Mouse (Mus musculus) liver, embryonic 13.5 days (tissue): ENCODE results near the gene Slc9a8. TPM values are rescaled to one million over a fixed set of nuclear protein-coding genes. Genes with fewer than 3 reads are reported as not detected.
"Not testable (repeated sequence)": the region's sequence is repeated elsewhere in the genome, so short reads cannot be mapped to it uniquely, and the experiment has no call there.

Experiments
- ATAC-seq: fragments of 200-750 bp; cut with Nextera tagmentation; 2 replicates; pipeline ENCODE4 v1.8.0; 2017; ENCODE audit warnings: low read depth, mild to moderate bottlenecking, moderate number of reproducible peaks, moderate library complexity
- DNase-seq: peaks from one replicate; pipeline ENCODE4 v3.0.0; 2022
- H3K27ac ChIP-seq: fragments of 300-500 bp; sonication (generic); 2 replicates; pipeline ENCODE4 v1.5.1; 2015; ENCODE audit warnings: moderate library complexity, mild to moderate bottlenecking, inconsistent platforms
- H3K27me3 ChIP-seq: fragments of 300-500 bp; sonication (generic); 2 replicates; pipeline ENCODE4 v1.6.1; 2015; ENCODE audit warnings: mild to moderate bottlenecking, inconsistent platforms
- H3K36me3 ChIP-seq: fragments of 300-500 bp; sonication (generic); 2 replicates; pipeline ENCODE4 v1.6.1; 2015; ENCODE audit warnings: mild to moderate bottlenecking, inconsistent platforms
- H3K4me1 ChIP-seq: fragments of 300-500 bp; sonication (generic); replicated peaks from 2 replicates; pipeline ENCODE4 v1.6.1; 2015; ENCODE audit warnings: inconsistent platforms
- H3K4me2 ChIP-seq: fragments of 300-500 bp; sonication (generic); 2 replicates; pipeline ENCODE4 v1.6.1; 2015; ENCODE audit warnings: inconsistent platforms, mild to moderate bottlenecking, moderate library complexity
- H3K4me3 ChIP-seq: fragments of 300-500 bp; sonication (generic); replicated peaks from 2 replicates; pipeline ENCODE4 v1.5.1; 2015; ENCODE audit warnings: mild to moderate bottlenecking, inconsistent platforms
- H3K9ac ChIP-seq: fragments of 300-500 bp; sonication (generic); 2 replicates; pipeline ENCODE4 v1.6.1; 2015; ENCODE audit warnings: mild to moderate bottlenecking, inconsistent platforms
- H3K9me3 ChIP-seq: fragments of 300-500 bp; sonication (generic); replicated peaks from 2 replicates; pipeline ENCODE4 v1.6.1; 2016; ENCODE audit warnings: inconsistent platforms
- WGBS: fragments of 180-500 bp; shearing (Covaris S2); methylation state at CpG from one replicate; pipeline ENCODE4 v1.1.7; 2015; ENCODE audit not compliant: insufficient replicate concordance; 5-methylcytosine and 5-hydroxymethylcytosine counted together
- polyA plus RNA-seq: library from polyadenylated mRNA; unstranded; fragments of >200 nt; fragmentation: Nextera tagmentation; extraction: Ambion mirVana; gene quantifications from 2 replicates; pipeline ENCODE4 v1.2.1, GENCODE M21; 2015

Gene Slc9a8
- polyA plus RNA-seq, 1 experiment from 2014 or later: 12.0 TPM

GRCm38 (mm10) chr2:167383666-167384083 is 37.8 kb upstream of the Slc9a8 start:
- no peaks in the 10 kb centered on the region for H3K9me3 ChIP-seq
- H3K27me3 ChIP-seq: no peaks in the 10 kb centered on the region
- no peak overlapping the region for H3K27ac ChIP-seq
- no peaks in the 10 kb centered on the region for H3K36me3 ChIP-seq
- WGBS: 49% methylated on average over 13 of the region's 13 CpGs
- ATAC-seq (no peak), DNase-seq (no peak)
- H3K4me2 ChIP-seq: no peak overlapping the region
- H3K4me3 ChIP-seq: no peak overlapping the region
- H3K4me1 ChIP-seq: peaks cover 15% of the 10 kb centered on the region; the same call in 1 of the 2 replicates
- H3K9ac ChIP-seq: no peak overlapping the region

DNA sequence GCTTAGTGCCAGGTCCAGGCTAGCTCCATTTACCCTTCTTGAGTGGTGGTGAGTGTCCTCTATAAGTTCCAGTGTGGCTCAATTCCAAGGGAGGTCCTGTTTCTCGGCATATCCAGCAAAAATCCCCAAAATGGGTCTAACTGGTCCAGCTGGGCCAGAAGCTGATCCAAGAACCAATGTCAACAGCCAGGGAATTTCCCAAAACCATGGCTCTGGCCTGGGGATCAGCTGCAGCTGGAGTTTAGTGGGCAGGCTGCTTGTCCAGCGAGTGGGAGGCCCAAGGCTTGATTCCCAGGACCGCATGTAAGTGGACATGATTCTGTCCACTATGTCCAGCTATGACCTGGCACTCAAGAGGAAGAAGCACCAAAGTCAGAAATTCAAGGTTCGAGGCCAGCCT is 35.1 kb upstream of the Slc9a8 start:
- Histone ChIP-seq H3K9me3 (no peaks in the 10 kb centered on the region), H3K36me3 (no peaks in the 10 kb centered on the region), H3K27ac (no peak overlapping the region), H3K9ac (no peak overlapping the region), H3K4me2 (no peak overlapping the region), H3K4me3 (no peak overlapping the region), H3K27me3 (no peaks in the 10 kb centered on the region), H3K4me1 (peaks cover 8% of the 10 kb centered on the region; the same call in 1 of the 2 replicates)
- ATAC-seq: no peak
- 54% methylated on average over 4 of the region's 4 CpGs for WGBS
- no peak for DNase-seq

- Histone ChIP-seq H3K9me3 (no peaks in the 10 kb centered on the region), H3K4me2 (no peak overlapping the region), H3K27ac (no peak overlapping the region), H3K27me3 (no peaks in the 10 kb centered on the region), H3K9ac (no peak overlapping the region), H3K4me3 (no peak overlapping the region), H3K4me1 (peaks cover 3% of the 10 kb centered on the region; the same call in 1 of the 2 replicates), H3K36me3 (no peaks in the 10 kb centered on the region)
- DNase-seq: no peak
- ATAC-seq: no peak
- 77% methylated on average over 6 of the region's 6 CpGs for WGBS
Observed at GRCm38 (mm10) chr2:167386998-167387397, 34.5 kb upstream of the Slc9a8 start.

DNA sequence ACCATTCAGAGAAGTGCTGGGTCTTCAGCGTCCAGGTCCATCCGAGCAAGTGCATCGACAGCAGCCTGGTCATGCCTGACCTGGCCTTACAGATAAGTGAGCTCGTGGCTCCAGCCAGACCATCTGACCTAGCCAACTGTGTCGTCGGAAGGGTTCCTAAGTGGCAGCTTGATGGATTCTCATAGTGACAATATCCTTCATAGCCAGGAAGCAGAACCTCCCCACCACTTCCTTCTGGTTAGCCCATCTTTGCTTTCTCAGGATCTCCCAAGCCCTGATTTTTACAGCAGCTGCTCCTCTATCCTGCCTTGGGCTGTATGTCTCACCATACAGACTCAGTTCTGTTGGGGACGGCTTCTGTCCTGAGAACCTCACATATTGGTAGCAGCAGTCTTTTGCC is 27.1 kb upstream of the Slc9a8 start:
- Histone ChIP-seq H3K27me3 (no peaks in the 10 kb centered on the region), H3K4me2 (no peak overlapping the region), H3K9me3 (no peaks in the 10 kb centered on the region), H3K4me3 (no peak overlapping the region), H3K36me3 (no peaks in the 10 kb centered on the region), H3K4me1 (no peaks in the 10 kb centered on the region), H3K9ac (no peak overlapping the region), H3K27ac (no peak overlapping the region)
- no peak for ATAC-seq
- WGBS: 10% methylated on average over 7 of the region's 7 CpGs
- no peak for DNase-seq

GRCm38 (mm10) chr2:167396420-167396819 is 25.1 kb upstream of the Slc9a8 start:
- not testable (repeated sequence) for H3K4me2 ChIP-seq, H3K9ac ChIP-seq, H3K27me3 ChIP-seq, H3K27ac ChIP-seq, DNase-seq, H3K36me3 ChIP-seq, H3K9me3 ChIP-seq, H3K4me3 ChIP-seq, ATAC-seq, H3K4me1 ChIP-seq
- 91% methylated on average over 9 of the region's 9 CpGs for WGBS

GRCm38 (mm10) chr2:167399012-167399411 is 22.5 kb upstream of the Slc9a8 start:
- Histone ChIP-seq H3K4me2 (no peak overlapping the region), H3K9ac (no peak overlapping the region), H3K4me3 (no peak overlapping the region), H3K9me3 (no peaks in the 10 kb centered on the region), H3K27ac (no peak overlapping the region), H3K4me1 (no peaks in the 10 kb centered on the region), H3K27me3 (no peaks in the 10 kb centered on the region), H3K36me3 (no peaks in the 10 kb centered on the region)
- no peak for ATAC-seq
- no peak for DNase-seq
- WGBS: 61% methylated on average over 4 of the region's 4 CpGs

DNA sequence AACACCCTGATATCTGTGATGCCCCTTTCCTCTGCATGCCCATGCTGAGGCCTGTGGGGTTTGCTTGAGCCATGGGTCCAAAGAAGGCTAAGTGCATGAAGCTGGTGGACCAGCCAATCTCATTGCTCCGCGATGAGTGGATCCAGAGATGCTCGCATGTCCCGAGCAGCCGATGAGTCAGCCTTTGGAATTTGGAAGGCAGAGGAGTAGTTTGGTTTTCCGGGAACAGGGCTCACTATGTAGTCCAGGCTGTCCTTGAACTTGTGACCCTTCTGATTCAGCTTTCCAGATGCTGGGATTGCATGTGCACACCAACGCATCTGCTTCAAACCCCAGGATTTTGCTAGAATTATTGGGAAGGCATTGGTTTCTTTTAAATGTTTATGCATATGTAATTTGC is 21.9 kb upstream of the Slc9a8 start:
- DNase-seq (no peak), ATAC-seq (no peak)
- 76% methylated on average over 7 of the region's 7 CpGs for WGBS
- no peak overlapping the region for H3K9ac ChIP-seq
- no peak overlapping the region for H3K4me3 ChIP-seq
- H3K9me3 ChIP-seq: no peaks in the 10 kb centered on the region
- H3K36me3 ChIP-seq: no peaks in the 10 kb centered on the region
- H3K4me1 ChIP-seq: no peaks in the 10 kb centered on the region
- no peak overlapping the region for H3K4me2 ChIP-seq
- H3K27ac ChIP-seq: no peak overlapping the region
- H3K27me3 ChIP-seq: no peaks in the 10 kb centered on the region

- H3K4me1 ChIP-seq: no peaks in the 10 kb centered on the region
- no peak overlapping the region for H3K9ac ChIP-seq
- H3K4me3 ChIP-seq: no peak overlapping the region
- no peak for ATAC-seq
- H3K27me3 ChIP-seq: no peaks in the 10 kb centered on the region
- 71% methylated on average over 7 of the region's 7 CpGs for WGBS
- H3K27ac ChIP-seq: no peak overlapping the region
- no peak for DNase-seq
- H3K36me3 ChIP-seq: no peaks in the 10 kb centered on the region
- H3K4me2 ChIP-seq: no peak overlapping the region
- no peaks in the 10 kb centered on the region for H3K9me3 ChIP-seq
Observed at GRCm38 (mm10) chr2:167403085-167403484, 18.4 kb upstream of the Slc9a8 start.

DNA sequence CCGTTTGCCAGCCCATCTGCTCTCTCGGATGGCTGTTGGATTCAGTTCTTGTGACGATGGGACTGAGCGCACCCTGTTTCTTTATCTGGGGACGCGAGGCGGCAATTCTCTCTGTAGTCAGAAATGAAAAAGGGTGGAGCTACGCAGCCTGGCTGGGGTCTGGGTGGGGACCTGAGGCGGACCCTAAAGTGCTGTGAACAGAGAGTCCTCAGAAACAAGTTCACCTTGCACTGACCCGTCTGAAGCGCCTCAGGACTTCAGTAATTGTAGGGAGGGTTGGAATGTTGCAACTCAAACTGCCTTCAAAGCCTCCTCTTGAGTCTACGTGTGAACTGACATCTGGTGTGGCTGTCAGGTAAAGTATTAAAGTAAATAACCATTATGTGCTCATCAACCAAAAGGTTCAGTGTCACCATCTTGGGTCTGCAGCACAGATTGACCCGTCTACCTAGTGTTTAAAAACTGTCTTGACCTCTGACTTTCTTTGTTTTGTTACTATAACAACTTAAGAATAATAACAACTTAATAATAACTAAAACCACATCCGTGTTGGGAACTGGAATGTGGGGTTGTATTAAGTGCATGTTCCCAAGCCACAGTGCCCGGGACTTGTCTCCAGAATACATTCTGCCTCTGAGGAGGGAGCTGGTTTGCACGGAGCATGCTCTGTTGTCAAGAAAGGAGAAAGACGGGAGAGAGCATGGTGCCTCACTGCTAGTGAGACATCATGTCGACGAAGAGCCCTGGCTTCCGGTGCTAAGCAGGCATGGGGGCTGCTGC is 16.2 kb upstream of the Slc9a8 start:
- Histone ChIP-seq H3K9me3 (no peaks in the 10 kb centered on the region), H3K4me1 (no peaks in the 10 kb centered on the region), H3K4me3 (no peak overlapping the region), H3K27me3 (no peaks in the 10 kb centered on the region), H3K9ac (no peak overlapping the region), H3K4me2 (no peak overlapping the region), H3K36me3 (no peaks in the 10 kb centered on the region), H3K27ac (no peak overlapping the region)
- DNase-seq (no peak), ATAC-seq (no peak)
- WGBS: 68% methylated on average over 20 of the region's 20 CpGs

DNA sequence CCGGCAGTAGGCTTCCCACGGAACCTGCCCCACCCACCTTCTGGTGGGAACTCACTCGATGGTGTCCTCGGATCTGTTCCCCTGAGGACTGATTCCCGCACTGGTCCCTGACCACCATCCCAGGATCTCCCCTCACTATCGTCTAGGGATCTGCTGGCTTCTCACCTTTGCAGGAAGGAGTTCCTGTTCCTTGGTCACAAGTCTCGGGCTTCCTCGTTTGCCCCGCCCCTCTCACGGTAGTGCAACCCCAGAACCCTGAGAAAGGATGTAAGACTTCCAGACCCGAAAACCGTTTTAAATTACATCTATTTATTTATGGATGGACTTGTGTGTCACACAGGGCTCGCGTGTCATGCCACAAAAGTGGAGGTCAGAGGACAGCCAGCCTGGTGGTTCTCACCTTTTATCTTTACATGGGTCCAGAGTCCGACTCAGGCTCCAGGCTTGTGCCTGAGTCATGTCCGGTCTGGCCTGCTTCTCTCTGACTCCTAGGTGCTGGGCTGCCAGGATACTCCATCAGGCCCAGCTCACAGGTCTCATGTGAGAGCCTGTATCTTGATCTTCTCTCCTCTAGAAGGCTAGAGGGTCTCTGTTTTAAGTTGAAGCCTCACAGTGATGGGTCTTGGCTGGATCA is 14.1 kb upstream of the Slc9a8 start:
- no peak overlapping the region for H3K27ac ChIP-seq
- DNase-seq (no peak), ATAC-seq (no peak)
- H3K4me3 ChIP-seq: no peak overlapping the region
- H3K36me3 ChIP-seq: no peaks in the 10 kb centered on the region
- no peak overlapping the region for H3K9ac ChIP-seq
- 79% methylated on average over 16 of the region's 16 CpGs for WGBS
- H3K4me2 ChIP-seq: no peak overlapping the region
- H3K4me1 ChIP-seq: no peaks in the 10 kb centered on the region
- H3K9me3 ChIP-seq: no peaks in the 10 kb centered on the region
- no peaks in the 10 kb centered on the region for H3K27me3 ChIP-seq

- no peak for ATAC-seq
Observed at GRCm38 (mm10) chr2:167414461-167414860, 7.1 kb upstream of the Slc9a8 start.

More at GRCm38 (mm10) chr2:167414461-167414860, 7.1 kb upstream of the Slc9a8 start:
- peaks cover 13% of the 10 kb centered on the region for H3K4me1 ChIP-seq
- no peaks in the 10 kb centered on the region for H3K9me3 ChIP-seq
- no peaks in the 10 kb centered on the region for H3K27me3 ChIP-seq
- no peak overlapping the region for H3K27ac ChIP-seq
- no peak overlapping the region for H3K4me2 ChIP-seq
- no peaks in the 10 kb centered on the region for H3K36me3 ChIP-seq
- 70% methylated on average over 5 of the region's 5 CpGs for WGBS
- no peak for DNase-seq
- no peak overlapping the region for H3K4me3 ChIP-seq
- H3K9ac ChIP-seq: no peak overlapping the region
